Mouse (Mus musculus) cerebellum, adult 9-11 months (tissue): ENCODE results near the gene Sesn2.
"Not testable (repeated sequence)": the region's sequence is repeated elsewhere in the genome, so short reads cannot be mapped to it uniquely, and the experiment has no call there.

Experiments
- DNase-seq: peaks from one replicate; pipeline ENCODE4 v3.0.0; 2022

Gene Sesn2

GRCm38 (mm10) chr4:132513395-132514273, 3.3 kb upstream of the Sesn2 start:
- peak; percentile 46 for DNase-seq

- DNase-seq: no peak
These were observed 1.8 kb upstream of the Sesn2 start for GRCm38 (mm10) chr4:132512080-132512479.

- DNase-seq: peak; percentile 71
These were observed 542 bp downstream of the Sesn2 start for GRCm38 (mm10) chr4:132509621-132510296.

- DNase-seq: no peak
These were observed 3.1 kb downstream of the Sesn2 start for GRCm38 (mm10) chr4:132507210-132507609.

GRCm38 (mm10) chr4:132506250-132506649, 4.1 kb downstream of the Sesn2 start:
- DNase-seq: no peak

- DNase-seq: no peak
These were observed 4.5 kb downstream of the Sesn2 start for GRCm38 (mm10) chr4:132505800-132506199.

- no peak for DNase-seq
These were observed 5.1 kb downstream of the Sesn2 start for GRCm38 (mm10) chr4:132505034-132505738.

GRCm38 (mm10) chr4:132503344-132503743, 7.0 kb downstream of the Sesn2 start:
- DNase-seq: no peak

GRCm38 (mm10) chr4:132501639-132502038, 8.7 kb downstream of the Sesn2 start:
- no peak for DNase-seq

- DNase-seq: no peak
These were observed 15.9 kb downstream of the Sesn2 start for GRCm38 (mm10) chr4:132494271-132494918.

GRCm38 (mm10) chr4:132492178-132493060, 17.9 kb downstream of the Sesn2 start:
- DNase-seq: peak; percentile 54

GRCm38 (mm10) chr4:132491748-132492147, 18.6 kb downstream of the Sesn2 start:
- no peak for DNase-seq

GRCm38 (mm10) chr4:132491057-132491456, 19.2 kb downstream of the Sesn2 start:
- no peak for DNase-seq

GRCm38 (mm10) chr4:132490273-132491010, 19.9 kb downstream of the Sesn2 start:
- DNase-seq: no peak

GRCm38 (mm10) chr4:132488976-132489375, 21.3 kb downstream of the Sesn2 start:
- DNase-seq: no peak

GRCm38 (mm10) chr4:132488521-132488920, 21.8 kb downstream of the Sesn2 start:
- DNase-seq: no peak

- no peak for DNase-seq
These were observed 25.5 kb downstream of the Sesn2 start for GRCm38 (mm10) chr4:132484820-132485219.

- no peak for DNase-seq
These were observed 26.1 kb downstream of the Sesn2 start for GRCm38 (mm10) chr4:132484231-132484630.

GRCm38 (mm10) chr4:132482956-132483608, 27.2 kb downstream of the Sesn2 start:
- no peak for DNase-seq

- not testable (repeated sequence) for DNase-seq
These were observed 28.2 kb downstream of the Sesn2 start for GRCm38 (mm10) chr4:132482104-132482503.

- no peak for DNase-seq
These were observed 32.5 kb downstream of the Sesn2 start for GRCm38 (mm10) chr4:132477833-132478232.
